Mouse (Mus musculus): ENCODE measurements around the gene Plek. TPM values are rescaled to one million over a fixed set of nuclear protein-coding genes. Genes with fewer than 3 reads are reported as not detected.

The Plek gene
- polyA plus RNA-seq, 1 experiment from 2014 or later, result 1.6 TPM

DNA sequence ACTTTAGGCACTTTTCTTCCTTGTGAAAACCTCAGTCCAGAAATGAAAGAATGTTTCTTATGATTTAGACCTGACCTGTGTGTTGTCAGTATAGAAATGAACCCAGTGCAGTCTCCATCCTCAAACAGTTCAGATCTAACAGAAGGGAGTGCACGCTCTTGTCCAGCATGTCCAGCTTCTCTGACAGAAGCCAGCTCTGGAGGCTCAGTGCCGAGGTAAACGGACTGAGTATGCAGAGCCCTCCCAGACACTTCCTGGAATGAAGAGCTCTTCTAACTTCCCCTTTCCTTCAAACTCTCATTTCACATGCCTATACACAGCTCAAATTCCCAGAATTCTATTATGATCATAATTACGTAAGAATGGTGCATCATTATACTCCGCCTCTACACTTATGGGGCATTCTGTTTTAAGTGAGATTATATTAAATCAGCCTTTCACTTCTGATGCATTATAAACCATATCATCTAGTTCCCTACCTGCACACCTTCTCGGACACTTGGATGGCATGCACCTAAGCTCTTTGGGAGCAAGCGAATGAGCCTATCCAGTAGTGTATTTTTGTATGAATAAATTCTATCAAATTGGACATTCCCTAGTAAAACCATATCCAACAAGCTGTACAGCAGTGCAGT lies 49.3 kb downstream of the Plek start:
- Histone ChIP-seq H3K36me3 (ENCODE audit: insufficient read depth, low read length) (no peaks in the 10 kb centered on the region), H3K27ac (ENCODE audit: low read length) (no peak overlapping the region), H3K9ac (replicated peaks; ENCODE audit: low read length) (no peak overlapping the region), H3K4me2 (replicated peaks; ENCODE audit: low read depth, low read length) (no peak overlapping the region), H3K27me3 (ENCODE audit: insufficient read depth, low read length) (no peaks in the 10 kb centered on the region), H3K4me1 (ENCODE audit: insufficient read depth, low read length) (no peaks in the 10 kb centered on the region), H3K9me3 (ENCODE audit: low read length) (no peaks in the 10 kb centered on the region), H3K4me3 (ENCODE audit: low read length) (no peak overlapping the region)
- no peak for ATAC-seq (ENCODE audit: low FRiP score, low TSS enrichment)
- 84% methylated on average over 7 of the region's 7 CpGs for WGBS

DNA sequence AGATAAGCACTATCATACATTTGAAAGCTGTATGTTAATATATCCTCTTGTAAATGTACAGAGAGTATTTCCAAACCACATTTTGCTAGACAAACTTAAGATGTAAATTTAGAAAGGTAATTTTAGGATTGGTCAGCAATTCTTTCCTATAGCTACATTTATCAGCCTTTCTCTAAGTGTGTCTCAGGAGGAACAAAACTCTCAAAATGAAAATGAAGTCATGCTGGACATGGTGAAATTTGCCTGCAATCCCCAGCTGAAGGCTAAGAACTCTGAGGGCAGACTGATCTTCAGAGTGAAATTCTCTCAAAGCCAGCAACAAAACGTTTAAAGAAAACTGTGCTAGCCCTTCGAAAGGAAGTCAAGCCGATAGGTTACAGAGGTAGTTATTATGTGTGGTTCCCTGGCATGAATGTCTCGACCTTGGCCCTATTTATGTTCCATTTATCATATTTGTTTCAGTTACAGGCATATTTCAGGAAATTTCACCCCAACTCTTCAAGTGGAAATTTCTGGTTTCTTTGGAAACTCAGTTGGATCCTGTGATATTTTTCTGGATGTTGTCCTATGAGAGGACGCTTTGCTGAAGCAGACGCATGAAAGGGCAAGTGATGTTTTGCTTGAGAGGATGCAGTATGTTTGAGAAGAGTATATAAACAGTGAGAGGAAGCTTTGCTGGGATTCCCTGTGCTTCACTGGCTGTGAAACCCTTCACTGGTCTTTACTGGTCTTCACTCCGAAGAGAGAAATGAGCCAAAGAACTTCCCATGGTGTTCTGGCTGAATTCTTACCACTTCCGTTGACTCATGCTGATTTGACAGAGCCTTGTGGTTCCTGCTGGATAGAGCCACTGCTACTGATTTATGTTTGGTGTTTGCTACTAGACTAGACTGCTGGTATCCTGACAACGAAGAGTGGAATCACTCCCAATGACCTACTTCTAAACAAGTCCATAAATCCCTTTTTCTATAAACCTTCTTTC lies 51.5 kb downstream of the Plek start:
- no peaks in the 10 kb centered on the region for H3K36me3 ChIP-seq (ENCODE audit: insufficient read depth, low read length)
- H3K27ac ChIP-seq (ENCODE audit: low read length), result no peak overlapping the region
- no peaks in the 10 kb centered on the region for H3K4me1 ChIP-seq (ENCODE audit: insufficient read depth, low read length)
- no peaks in the 10 kb centered on the region for H3K27me3 ChIP-seq (ENCODE audit: insufficient read depth, low read length)
- no peaks in the 10 kb centered on the region for H3K9me3 ChIP-seq (ENCODE audit: low read length)
- no peak overlapping the region for H3K4me3 ChIP-seq (ENCODE audit: low read length)
- 70% methylated on average over 9 of the region's 9 CpGs for WGBS
- no peak overlapping the region for H3K9ac ChIP-seq (replicated peaks; ENCODE audit: low read length)
- ATAC-seq (ENCODE audit: low FRiP score, low TSS enrichment), result no peak
- no peak overlapping the region for H3K4me2 ChIP-seq (replicated peaks; ENCODE audit: low read depth, low read length)

GRCm38 (mm10) chr11:16999933-17000332 lies 52.2 kb downstream of the Plek start:
- Histone ChIP-seq H3K27ac (ENCODE audit: low read length) (no peak overlapping the region), H3K36me3 (ENCODE audit: insufficient read depth, low read length) (no peaks in the 10 kb centered on the region), H3K27me3 (ENCODE audit: insufficient read depth, low read length) (no peaks in the 10 kb centered on the region), H3K9me3 (ENCODE audit: low read length) (no peaks in the 10 kb centered on the region), H3K4me3 (ENCODE audit: low read length) (no peak overlapping the region), H3K9ac (replicated peaks; ENCODE audit: low read length) (no peak overlapping the region), H3K4me1 (ENCODE audit: insufficient read depth, low read length) (no peaks in the 10 kb centered on the region), H3K4me2 (replicated peaks; ENCODE audit: low read depth, low read length) (no peak overlapping the region)
- no peak for ATAC-seq (ENCODE audit: low FRiP score, low TSS enrichment)

DNA sequence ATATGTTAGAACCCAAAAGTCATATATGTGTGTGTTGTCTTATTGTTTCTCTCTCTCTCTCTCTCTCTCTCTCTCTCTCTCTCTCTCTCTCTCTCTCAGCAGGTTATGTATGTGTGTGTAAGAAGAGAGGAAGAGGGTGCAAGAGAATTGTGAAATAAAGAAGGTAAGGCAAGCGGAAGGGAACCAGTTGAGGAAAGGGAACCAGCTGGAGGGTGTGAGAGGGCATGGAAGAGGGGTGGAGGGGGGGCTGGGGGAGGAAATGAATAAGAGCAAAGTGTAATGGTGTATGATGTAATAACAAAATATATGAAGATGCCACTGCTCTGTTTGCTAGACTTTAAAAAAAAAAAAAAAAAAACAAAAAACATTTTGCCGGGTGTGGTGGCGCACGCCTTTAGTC lies 52.8 kb downstream of the Plek start:
- Histone ChIP-seq H3K9ac (replicated peaks; ENCODE audit: low read length) (no peak overlapping the region), H3K4me1 (ENCODE audit: insufficient read depth, low read length) (no peaks in the 10 kb centered on the region), H3K36me3 (ENCODE audit: insufficient read depth, low read length) (no peaks in the 10 kb centered on the region), H3K27me3 (ENCODE audit: insufficient read depth, low read length) (no peaks in the 10 kb centered on the region), H3K4me3 (ENCODE audit: low read length) (no peak overlapping the region), H3K9me3 (ENCODE audit: low read length) (no peaks in the 10 kb centered on the region), H3K4me2 (replicated peaks; ENCODE audit: low read depth, low read length) (no peak overlapping the region), H3K27ac (ENCODE audit: low read length) (no peak overlapping the region)
- no peak for ATAC-seq (ENCODE audit: low FRiP score, low TSS enrichment)
- WGBS, result 88% methylated on average over 4 of the region's 4 CpGs

GRCm38 (mm10) chr11:16997465-16997864 lies 54.7 kb downstream of the Plek start:
- Histone ChIP-seq H3K27me3 (ENCODE audit: insufficient read depth, low read length) (no peaks in the 10 kb centered on the region), H3K27ac (ENCODE audit: low read length) (no peak overlapping the region), H3K4me1 (ENCODE audit: insufficient read depth, low read length) (no peaks in the 10 kb centered on the region), H3K36me3 (ENCODE audit: insufficient read depth, low read length) (no peaks in the 10 kb centered on the region), H3K4me3 (ENCODE audit: low read length) (no peak overlapping the region), H3K9ac (replicated peaks; ENCODE audit: low read length) (no peak overlapping the region), H3K9me3 (ENCODE audit: low read length) (no peaks in the 10 kb centered on the region), H3K4me2 (replicated peaks; ENCODE audit: low read depth, low read length) (no peak overlapping the region)
- ATAC-seq (ENCODE audit: low FRiP score, low TSS enrichment), result no peak

- Histone ChIP-seq H3K4me2 (replicated peaks; ENCODE audit: low read depth, low read length) (no peak overlapping the region), H3K9me3 (ENCODE audit: low read length) (no peaks in the 10 kb centered on the region), H3K9ac (replicated peaks; ENCODE audit: low read length) (no peak overlapping the region), H3K36me3 (ENCODE audit: insufficient read depth, low read length) (no peaks in the 10 kb centered on the region), H3K27me3 (ENCODE audit: insufficient read depth, low read length) (no peaks in the 10 kb centered on the region), H3K4me3 (ENCODE audit: low read length) (no peak overlapping the region), H3K4me1 (ENCODE audit: insufficient read depth, low read length) (no peaks in the 10 kb centered on the region), H3K27ac (ENCODE audit: low read length) (no peak overlapping the region)
- no peak for ATAC-seq (ENCODE audit: low FRiP score, low TSS enrichment)
Measured at GRCm38 (mm10) chr11:16996818-16997217, 55.4 kb downstream of the Plek start.

GRCm38 (mm10) chr11:16992880-16993279 lies 59.3 kb downstream of the Plek start:
- H3K27me3 ChIP-seq (ENCODE audit: insufficient read depth, low read length), result no peaks in the 10 kb centered on the region
- no peak overlapping the region for H3K9ac ChIP-seq (replicated peaks; ENCODE audit: low read length)
- no peak overlapping the region for H3K4me3 ChIP-seq (ENCODE audit: low read length)
- H3K36me3 ChIP-seq (ENCODE audit: insufficient read depth, low read length), result no peaks in the 10 kb centered on the region
- H3K4me2 ChIP-seq (replicated peaks; ENCODE audit: low read depth, low read length), result no peak overlapping the region
- H3K4me1 ChIP-seq (ENCODE audit: insufficient read depth, low read length), result no peaks in the 10 kb centered on the region
- H3K27ac ChIP-seq (ENCODE audit: low read length), result no peak overlapping the region
- 83% methylated on average over 6 of the region's 6 CpGs for WGBS
- ATAC-seq (ENCODE audit: low FRiP score, low TSS enrichment), result no peak
- no peaks in the 10 kb centered on the region for H3K9me3 ChIP-seq (ENCODE audit: low read length)

GRCm38 (mm10) chr11:16989885-16990284 lies 62.3 kb downstream of the Plek start:
- H3K36me3 ChIP-seq (ENCODE audit: insufficient read depth, low read length), result no peaks in the 10 kb centered on the region
- 74% methylated on average over 5 of the region's 5 CpGs for WGBS
- ATAC-seq (ENCODE audit: low FRiP score, low TSS enrichment), result no peak

DNA sequence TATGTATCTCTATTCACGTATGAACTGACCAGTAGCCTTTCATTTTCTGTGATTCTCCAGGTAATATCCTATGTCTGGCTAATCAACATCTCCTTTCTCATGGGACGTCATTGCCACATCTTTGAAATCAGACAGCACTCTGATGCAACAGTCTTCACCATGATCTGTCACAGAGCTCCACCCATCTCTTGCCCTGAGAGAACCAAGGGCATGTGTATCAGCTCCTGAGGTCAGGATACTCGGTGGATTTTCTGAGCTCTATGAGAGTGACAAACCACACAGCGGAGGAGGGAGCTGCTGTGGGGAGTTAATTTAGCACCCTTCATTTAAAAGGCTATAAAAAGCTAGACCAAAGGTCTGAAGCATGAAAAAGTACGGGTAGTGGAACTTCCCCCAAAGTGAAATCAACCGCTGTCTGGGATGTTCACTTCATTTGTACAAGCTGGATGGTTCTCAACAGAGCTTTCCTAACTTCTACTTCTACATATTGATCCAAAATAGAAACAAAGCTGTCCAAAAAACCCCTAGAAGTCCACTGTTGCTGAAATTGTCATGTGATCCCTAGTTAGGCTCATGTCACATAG lies 64.3 kb downstream of the Plek start:
- WGBS, result 42% methylated on average over 6 of the region's 6 CpGs
- no peak for ATAC-seq (ENCODE audit: low FRiP score, low TSS enrichment)
- Histone ChIP-seq H3K4me3 (ENCODE audit: low read length) (no peak overlapping the region), H3K36me3 (ENCODE audit: insufficient read depth, low read length) (no peaks in the 10 kb centered on the region), H3K9ac (replicated peaks; ENCODE audit: low read length) (no peak overlapping the region), H3K4me2 (replicated peaks; ENCODE audit: low read depth, low read length) (no peak overlapping the region), H3K9me3 (ENCODE audit: low read length) (no peaks in the 10 kb centered on the region), H3K27ac (ENCODE audit: low read length) (no peak overlapping the region), H3K4me1 (ENCODE audit: insufficient read depth, low read length) (no peaks in the 10 kb centered on the region), H3K27me3 (ENCODE audit: insufficient read depth, low read length) (no peaks in the 10 kb centered on the region)

More at GRCm38 (mm10) chr11:16989885-16990284, 62.3 kb downstream of the Plek start:
- Histone ChIP-seq H3K4me3 (ENCODE audit: low read length) (no peak overlapping the region), H3K4me2 (replicated peaks; ENCODE audit: low read depth, low read length) (no peak overlapping the region), H3K9me3 (ENCODE audit: low read length) (no peaks in the 10 kb centered on the region), H3K27me3 (ENCODE audit: insufficient read depth, low read length) (no peaks in the 10 kb centered on the region), H3K9ac (replicated peaks; ENCODE audit: low read length) (no peak overlapping the region), H3K4me1 (ENCODE audit: insufficient read depth, low read length) (no peaks in the 10 kb centered on the region), H3K27ac (ENCODE audit: low read length) (no peak overlapping the region)

All from kidney, embryonic 16.5 days (tissue).